Mouse (Mus musculus): Measurements from ENCODE around the gene Pak7.

Pak7 gene

DNA sequence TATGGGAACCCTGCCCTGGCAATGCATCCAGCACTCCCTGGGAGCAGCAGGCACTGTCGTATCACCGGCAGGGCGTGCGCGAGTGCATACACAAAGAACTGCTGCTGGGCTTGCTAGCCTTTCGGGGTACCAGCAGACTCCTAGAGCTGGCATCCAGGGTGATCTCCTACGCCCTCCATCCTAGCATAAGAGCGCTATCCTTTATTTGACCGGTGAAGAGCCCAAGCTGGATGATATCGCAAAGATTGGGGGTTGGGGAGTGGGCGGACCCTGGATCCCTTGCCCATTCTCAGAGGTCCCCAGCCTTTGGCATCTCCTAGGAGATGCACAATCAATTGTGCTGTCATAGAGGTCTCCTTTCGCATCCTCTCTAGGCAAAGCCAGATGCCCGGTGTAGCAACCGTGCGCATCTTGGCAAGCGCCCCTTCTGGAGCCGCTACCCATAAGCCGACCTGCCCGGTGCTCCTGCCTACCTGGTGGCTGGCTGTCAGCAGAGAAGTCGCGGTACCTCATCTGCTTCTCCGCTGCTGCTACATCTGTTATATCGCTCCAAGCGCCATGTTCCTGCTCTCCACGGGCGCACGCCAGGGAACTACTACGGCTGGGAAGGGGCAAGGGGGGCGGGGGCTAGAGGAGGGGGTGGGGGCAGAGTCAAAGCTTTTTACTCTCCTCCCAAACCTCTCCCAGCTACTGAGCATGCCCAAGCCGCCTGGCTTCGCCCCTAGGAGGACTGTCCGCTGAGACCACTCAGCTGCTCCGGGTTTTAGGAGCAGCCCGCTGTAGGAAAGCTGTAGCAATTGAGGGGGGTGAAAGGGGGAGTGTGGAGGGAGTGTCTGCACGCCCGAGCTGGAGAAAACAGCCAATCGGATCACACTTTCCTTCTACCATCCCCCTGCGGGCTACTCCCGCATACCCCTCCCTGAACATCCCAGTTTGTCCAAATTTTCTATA is at the start of gene Pak7:
Pak7 (minus strand) TSS at position 787 of the 951 bp plus-strand sequence.
- Histone ChIP-seq H3K9me3 (ENCODE audit: low read length) (no peaks in the 10 kb centered on the region), H3K36me3 (ENCODE audit: insufficient read depth, low read length) (no peaks in the 10 kb centered on the region), H3K4me3 (replicated peaks; ENCODE audit: low read length) (peak within 1 kb of the TSS; percentile 85), H3K4me1 (replicated peaks; ENCODE audit: low read depth, low read length) (peaks cover 10% of the 10 kb centered on the region), H3K27me3 (ENCODE audit: insufficient read depth, low read length) (peaks cover 35% of the 10 kb centered on the region)
- TF ChIP-seq CTCF (conservative IDR thresholded peaks at IDR 0.05; ENCODE audit: low read length) (no peak), NANOG (IDR thresholded peaks at IDR 0.05; ENCODE audit: borderline replicate concordance, low read length) (no peak), POU5F1 (IDR thresholded peaks at IDR 0.05; ENCODE audit: borderline replicate concordance, low read length) (no peak)

DNA sequence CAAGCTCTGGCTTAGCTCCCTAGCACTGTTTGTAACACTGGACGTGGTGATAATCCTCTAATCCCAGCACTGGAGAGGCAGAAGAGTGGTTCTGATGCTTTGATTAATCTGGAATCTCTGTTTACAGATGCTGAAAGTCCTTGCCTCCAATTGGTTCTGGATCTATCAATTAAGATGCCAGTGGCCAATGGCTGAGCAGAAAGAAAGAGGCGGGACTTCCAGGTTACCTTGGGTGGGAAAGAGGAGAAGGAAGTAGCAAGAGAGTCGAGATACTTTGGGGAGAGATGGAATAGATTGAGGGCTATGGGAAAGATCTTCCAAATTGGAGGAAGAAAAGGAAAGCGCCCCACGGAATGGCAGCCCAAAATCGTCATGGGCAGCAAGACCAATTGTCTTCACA is 37.8 kb upstream of the Pak7 start:
- no peaks in the 10 kb centered on the region for H3K36me3 ChIP-seq (ENCODE audit: insufficient read depth, low read length)
- H3K27me3 ChIP-seq (ENCODE audit: insufficient read depth, low read length), result no peaks in the 10 kb centered on the region
- H3K4me3 ChIP-seq (replicated peaks; ENCODE audit: low read length), result no peak overlapping the region
- no peaks in the 10 kb centered on the region for H3K4me1 ChIP-seq (replicated peaks; ENCODE audit: low read depth, low read length)
- TF ChIP-seq CTCF (conservative IDR thresholded peaks at IDR 0.05; ENCODE audit: low read length) (no peak), POU5F1 (IDR thresholded peaks at IDR 0.05; ENCODE audit: borderline replicate concordance, low read length) (no peak), NANOG (IDR thresholded peaks at IDR 0.05; ENCODE audit: borderline replicate concordance, low read length) (no peak)
- H3K9me3 ChIP-seq (ENCODE audit: low read length), result no peaks in the 10 kb centered on the region

DNA sequence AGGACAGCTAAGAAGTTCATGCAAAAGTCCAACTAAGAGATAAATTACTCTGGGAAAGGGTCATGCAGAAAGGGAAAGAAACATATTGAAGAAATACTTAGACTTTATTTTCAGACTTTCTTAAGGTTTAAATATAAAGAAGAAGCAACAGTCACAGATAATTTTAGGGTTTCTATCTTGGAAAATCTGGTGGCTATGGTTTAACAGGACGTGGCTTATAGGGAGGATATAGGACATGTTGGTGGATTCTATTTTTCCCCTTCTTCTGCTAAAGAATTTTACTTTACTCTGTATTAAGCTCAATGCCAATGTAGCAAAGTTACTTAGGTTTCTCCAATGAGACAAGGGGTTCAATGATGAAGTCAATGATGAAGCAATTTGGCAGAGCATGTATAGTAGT is 31.8 kb upstream of the Pak7 start:
- Histone ChIP-seq H3K4me3 (replicated peaks; ENCODE audit: low read length) (no peak overlapping the region), H3K4me1 (replicated peaks; ENCODE audit: low read depth, low read length) (no peaks in the 10 kb centered on the region), H3K36me3 (ENCODE audit: insufficient read depth, low read length) (no peaks in the 10 kb centered on the region), H3K27me3 (ENCODE audit: insufficient read depth, low read length) (no peaks in the 10 kb centered on the region), H3K9me3 (ENCODE audit: low read length) (no peaks in the 10 kb centered on the region)
- TF ChIP-seq CTCF (conservative IDR thresholded peaks at IDR 0.05; ENCODE audit: low read length), result no peak
- TF ChIP-seq NANOG (IDR thresholded peaks at IDR 0.05; ENCODE audit: borderline replicate concordance, low read length), result no peak
- TF ChIP-seq POU5F1 (IDR thresholded peaks at IDR 0.05; ENCODE audit: borderline replicate concordance, low read length), result no peak

- TF ChIP-seq NANOG (IDR thresholded peaks at IDR 0.05; ENCODE audit: borderline replicate concordance, low read length) (no peak), CTCF (conservative IDR thresholded peaks at IDR 0.05; ENCODE audit: low read length) (no peak), POU5F1 (IDR thresholded peaks at IDR 0.05; ENCODE audit: borderline replicate concordance, low read length) (no peak)
- no peaks in the 10 kb centered on the region for H3K36me3 ChIP-seq (ENCODE audit: insufficient read depth, low read length)
- no peak overlapping the region for H3K4me3 ChIP-seq (replicated peaks; ENCODE audit: low read length)
- no peaks in the 10 kb centered on the region for H3K4me1 ChIP-seq (replicated peaks; ENCODE audit: low read depth, low read length)
- no peaks in the 10 kb centered on the region for H3K9me3 ChIP-seq (ENCODE audit: low read length)
- no peaks in the 10 kb centered on the region for H3K27me3 ChIP-seq (ENCODE audit: insufficient read depth, low read length)
These were observed 28.6 kb upstream of the Pak7 start for GRCm38 (mm10) chr2:136416381-136416780.

DNA sequence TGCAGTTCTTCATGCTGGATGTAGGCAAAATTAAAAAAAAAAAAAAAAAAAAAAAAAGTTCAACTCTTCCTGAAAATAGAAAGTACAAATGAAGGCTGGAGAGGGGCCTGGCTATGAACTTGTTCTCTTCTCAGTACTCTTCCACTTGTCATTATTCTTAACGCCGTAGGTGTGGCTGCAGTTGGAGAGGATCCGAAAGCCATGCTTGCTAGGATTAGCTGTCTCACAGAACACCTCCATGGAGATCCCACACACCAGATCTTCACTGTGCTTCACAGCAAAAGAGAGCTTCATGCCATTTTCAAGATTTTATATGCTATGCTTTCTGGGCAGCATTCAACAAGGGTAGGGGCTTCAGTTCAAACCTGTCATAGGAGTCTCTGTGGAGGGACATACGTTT is 14.8 kb upstream of the Pak7 start:
- H3K4me1 ChIP-seq (replicated peaks; ENCODE audit: low read depth, low read length), result 0 out of 2 replicates have a peak, but pooled peaks cover 2% of the 10 kb centered on the region
- H3K36me3 ChIP-seq (ENCODE audit: insufficient read depth, low read length), result no peaks in the 10 kb centered on the region
- H3K4me3 ChIP-seq (replicated peaks; ENCODE audit: low read length), result no peak overlapping the region
- H3K9me3 ChIP-seq (ENCODE audit: low read length), result no peaks in the 10 kb centered on the region
- no peaks in the 10 kb centered on the region for H3K27me3 ChIP-seq (ENCODE audit: insufficient read depth, low read length)
- no peak for TF ChIP-seq CTCF (conservative IDR thresholded peaks at IDR 0.05; ENCODE audit: low read length)
- no peak for TF ChIP-seq POU5F1 (IDR thresholded peaks at IDR 0.05; ENCODE audit: borderline replicate concordance, low read length)
- TF ChIP-seq NANOG (IDR thresholded peaks at IDR 0.05; ENCODE audit: borderline replicate concordance, low read length), result no peak

DNA sequence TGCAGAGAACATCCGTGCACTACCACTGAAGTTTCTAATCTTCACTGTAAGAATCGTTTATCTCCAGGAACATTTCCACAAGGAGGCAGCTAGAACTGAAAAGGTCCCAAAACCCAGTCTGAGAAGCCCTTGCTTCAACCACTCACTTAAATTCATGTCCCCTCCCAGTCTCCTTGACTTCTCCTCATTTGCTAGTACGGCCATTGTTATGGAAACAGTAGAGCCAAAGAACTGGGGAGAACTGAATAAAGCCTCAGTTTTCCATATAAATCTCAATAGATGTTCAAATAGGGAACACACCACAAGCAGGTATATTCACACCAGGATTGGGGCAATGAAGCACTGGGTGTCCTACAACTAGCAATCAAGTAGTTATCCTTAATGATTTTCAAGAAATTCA is 12.4 kb downstream of the Pak7 start:
- no peaks in the 10 kb centered on the region for H3K27me3 ChIP-seq (ENCODE audit: insufficient read depth, low read length)
- H3K4me3 ChIP-seq (replicated peaks; ENCODE audit: low read length), result no peak overlapping the region
- H3K4me1 ChIP-seq (replicated peaks; ENCODE audit: low read depth, low read length), result peaks cover 12% of the 10 kb centered on the region
- H3K9me3 ChIP-seq (ENCODE audit: low read length), result no peaks in the 10 kb centered on the region
- H3K36me3 ChIP-seq (ENCODE audit: insufficient read depth, low read length), result no peaks in the 10 kb centered on the region
- peak; percentile 89; the same call in 1 of the 2 replicates for TF ChIP-seq POU5F1 (IDR thresholded peaks at IDR 0.05; ENCODE audit: borderline replicate concordance, low read length)
- TF ChIP-seq NANOG (IDR thresholded peaks at IDR 0.05; ENCODE audit: borderline replicate concordance, low read length), result 0 out of 2 replicates have a peak, but pooled peaks have one; percentile 24
- TF ChIP-seq CTCF (conservative IDR thresholded peaks at IDR 0.05; ENCODE audit: low read length), result no peak

DNA sequence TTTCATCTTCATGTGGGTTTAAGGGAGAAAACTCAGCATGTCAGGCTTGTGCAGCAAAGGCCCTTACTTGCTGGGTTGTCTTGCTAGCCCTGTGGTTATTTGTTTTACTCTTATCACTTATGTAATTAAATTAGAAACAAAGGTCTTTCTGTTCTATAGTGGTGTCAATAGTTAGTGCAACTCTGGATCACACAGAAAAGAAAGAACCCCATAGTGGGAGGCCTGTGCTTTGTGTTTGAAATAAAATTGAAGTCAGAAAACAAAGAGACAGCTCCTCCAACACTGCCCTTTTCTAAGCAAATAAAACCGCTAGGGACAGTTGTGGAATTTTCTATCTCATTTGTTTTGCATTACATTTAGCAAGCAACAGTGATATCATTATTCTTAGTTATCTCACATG is 15.4 kb downstream of the Pak7 start:
- Histone ChIP-seq H3K9me3 (ENCODE audit: low read length) (no peaks in the 10 kb centered on the region), H3K27me3 (ENCODE audit: insufficient read depth, low read length) (no peaks in the 10 kb centered on the region), H3K36me3 (ENCODE audit: insufficient read depth, low read length) (no peaks in the 10 kb centered on the region), H3K4me1 (replicated peaks; ENCODE audit: low read depth, low read length) (peaks cover 12% of the 10 kb centered on the region), H3K4me3 (replicated peaks; ENCODE audit: low read length) (no peak overlapping the region)
- TF ChIP-seq NANOG (IDR thresholded peaks at IDR 0.05; ENCODE audit: borderline replicate concordance, low read length) (no peak), CTCF (conservative IDR thresholded peaks at IDR 0.05; ENCODE audit: low read length) (no peak), POU5F1 (IDR thresholded peaks at IDR 0.05; ENCODE audit: borderline replicate concordance, low read length) (no peak)

GRCm38 (mm10) chr2:136351393-136352096 is 36.2 kb downstream of the Pak7 start:
- H3K27me3 ChIP-seq (ENCODE audit: insufficient read depth, low read length), result no peaks in the 10 kb centered on the region
- TF ChIP-seq NANOG (IDR thresholded peaks at IDR 0.05; ENCODE audit: borderline replicate concordance, low read length) (no peak), POU5F1 (IDR thresholded peaks at IDR 0.05; ENCODE audit: borderline replicate concordance, low read length) (no peak), CTCF (conservative IDR thresholded peaks at IDR 0.05; ENCODE audit: low read length) (no peak)
- H3K36me3 ChIP-seq (ENCODE audit: insufficient read depth, low read length), result no peaks in the 10 kb centered on the region
- no peaks in the 10 kb centered on the region for H3K4me1 ChIP-seq (replicated peaks; ENCODE audit: low read depth, low read length)
- no peaks in the 10 kb centered on the region for H3K9me3 ChIP-seq (ENCODE audit: low read length)
- no peak overlapping the region for H3K4me3 ChIP-seq (replicated peaks; ENCODE audit: low read length)

All from E14TG2a.4 (cell line).